Mouse (Mus musculus) right cerebral cortex, postnatal 14 days (tissue): Measurements from ENCODE around the gene Nfe2l2.
"Not testable (repeated sequence)": the region's sequence is repeated elsewhere in the genome, so short reads cannot be mapped to it uniquely, and the experiment has no call there.

Source experiments
- DNase-seq: peaks from one replicate; pipeline ENCODE4 v3.0.0; 2022

Gene Nfe2l2

DNA sequence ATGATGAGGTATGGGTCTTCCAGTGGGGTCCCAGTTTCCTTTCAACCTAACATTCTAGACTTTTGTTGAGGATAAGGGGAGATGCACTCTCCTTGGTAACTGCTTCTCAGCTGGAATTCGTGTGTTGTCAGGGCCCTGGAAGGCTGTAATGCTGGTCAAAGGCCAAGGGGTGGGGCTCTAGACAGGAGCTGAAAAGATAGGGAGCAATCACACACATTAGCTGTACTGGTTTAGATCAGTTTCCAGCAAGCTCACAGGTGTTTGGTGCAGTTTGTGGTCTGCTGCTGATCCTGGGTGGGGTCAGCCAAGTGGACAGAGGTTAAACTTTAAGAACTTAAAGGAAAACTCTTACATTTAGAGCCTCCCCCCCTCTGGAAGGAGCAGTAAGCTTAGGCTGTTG, 3.0 kb upstream of the Nfe2l2 start:
- DNase-seq = no peak

DNA sequence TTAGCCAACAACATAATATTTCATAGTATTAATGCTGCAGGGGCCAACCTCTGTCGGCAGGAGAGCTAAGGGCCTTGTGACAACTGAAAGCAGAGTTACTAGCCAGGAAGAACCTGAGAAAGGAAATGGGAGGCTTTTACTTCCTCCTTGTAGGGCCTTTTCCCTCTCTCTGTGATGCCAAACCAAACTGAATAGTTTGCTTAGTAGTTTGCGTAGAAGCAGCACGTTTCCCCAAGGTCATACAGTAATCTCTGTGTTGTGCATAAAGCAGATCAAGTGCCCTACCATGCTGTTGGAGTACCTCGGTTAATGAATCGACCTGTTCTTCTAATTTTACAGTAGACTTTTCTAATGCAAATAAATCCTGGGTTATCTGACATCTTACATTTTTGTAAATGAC, 2.0 kb upstream of the Nfe2l2 start:
- no peak for DNase-seq

DNA sequence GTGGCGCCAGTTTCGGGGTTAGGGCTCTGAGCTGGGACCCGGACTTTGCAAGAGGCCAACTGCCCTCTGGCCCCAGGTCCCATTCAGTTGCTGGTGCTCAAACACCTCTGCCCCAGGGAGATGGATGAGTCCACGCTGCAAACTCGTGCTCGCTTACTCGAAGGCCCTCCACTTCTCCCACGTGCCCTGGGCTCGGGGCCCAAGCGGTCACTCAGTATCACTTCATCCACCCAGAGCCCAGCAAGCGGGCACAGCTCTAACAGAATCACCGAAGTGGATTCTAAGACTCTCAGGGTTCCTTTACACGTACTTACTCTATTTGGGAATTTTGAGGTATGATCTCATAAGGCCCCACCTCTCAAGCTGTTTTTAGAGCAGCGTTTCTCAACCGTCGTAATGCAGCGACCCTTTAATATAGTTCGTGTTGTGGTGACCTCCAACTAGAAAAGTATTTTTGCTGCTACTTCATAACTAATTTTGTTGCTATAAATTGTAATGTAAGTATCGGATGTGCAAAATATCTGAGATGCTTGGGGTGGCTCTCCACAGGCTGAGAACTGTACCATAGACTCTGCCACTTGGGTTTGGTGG, 816 bp upstream of the Nfe2l2 start:
- DNase-seq = peak; percentile 10

DNA sequence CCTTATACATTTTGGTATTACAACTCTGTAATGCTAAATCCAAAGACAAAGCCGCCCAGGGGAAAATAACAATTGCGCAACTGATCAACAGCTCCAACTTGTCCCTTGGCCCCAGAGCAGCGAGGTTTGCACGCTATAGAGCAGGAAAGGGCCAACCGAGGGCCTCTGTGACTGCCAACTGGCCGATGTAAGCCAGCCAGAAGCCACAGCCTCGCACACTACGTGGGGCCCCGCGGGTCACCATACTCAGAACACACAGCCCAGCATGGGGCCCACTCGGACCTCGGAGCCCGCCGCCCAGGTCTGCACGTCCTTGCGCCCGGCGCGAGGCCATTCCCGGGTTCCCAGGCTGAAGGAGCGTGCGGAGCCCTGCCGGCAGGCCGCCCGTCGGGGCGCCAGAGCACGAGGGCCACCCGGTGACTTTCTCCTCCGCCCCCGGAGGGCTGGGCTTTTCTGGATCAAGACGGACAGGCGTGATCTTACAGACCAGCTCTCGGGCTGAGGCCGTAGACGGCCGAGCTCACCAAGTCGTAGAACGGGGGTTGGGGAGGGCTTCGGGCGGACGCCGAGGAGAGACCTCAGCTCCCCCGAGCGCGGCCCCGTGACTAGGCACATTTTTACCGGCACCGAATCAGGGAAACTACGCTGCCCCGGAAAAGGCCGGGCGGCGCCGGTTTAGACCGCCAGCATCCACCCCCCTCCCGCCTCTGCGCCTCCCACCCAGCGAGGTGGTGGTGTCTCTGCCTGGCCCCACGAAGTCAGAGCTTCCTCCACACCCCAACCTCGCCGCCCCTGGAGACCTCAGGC, 863 bp downstream of the Nfe2l2 start:
- peak; percentile 72 for DNase-seq

DNA sequence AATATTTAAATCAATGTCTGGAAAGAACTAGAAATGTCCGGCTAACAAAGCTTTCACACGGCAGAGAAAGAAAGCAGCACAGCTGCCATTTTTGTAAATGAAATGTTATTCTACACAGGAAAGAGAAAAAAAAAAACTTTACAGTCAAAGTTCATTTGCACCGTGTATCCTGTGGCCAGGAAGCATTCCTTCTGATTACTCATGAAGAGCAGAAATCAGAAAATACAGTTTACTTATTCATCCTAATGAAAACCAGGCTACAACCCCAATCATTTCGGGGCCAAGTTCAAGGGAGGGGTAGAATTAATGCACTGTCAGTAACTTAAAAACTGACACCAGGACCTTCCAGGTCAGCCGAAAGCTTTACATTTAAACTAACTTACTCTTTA, 1.9 kb downstream of the Nfe2l2 start:
- no peak for DNase-seq

DNA sequence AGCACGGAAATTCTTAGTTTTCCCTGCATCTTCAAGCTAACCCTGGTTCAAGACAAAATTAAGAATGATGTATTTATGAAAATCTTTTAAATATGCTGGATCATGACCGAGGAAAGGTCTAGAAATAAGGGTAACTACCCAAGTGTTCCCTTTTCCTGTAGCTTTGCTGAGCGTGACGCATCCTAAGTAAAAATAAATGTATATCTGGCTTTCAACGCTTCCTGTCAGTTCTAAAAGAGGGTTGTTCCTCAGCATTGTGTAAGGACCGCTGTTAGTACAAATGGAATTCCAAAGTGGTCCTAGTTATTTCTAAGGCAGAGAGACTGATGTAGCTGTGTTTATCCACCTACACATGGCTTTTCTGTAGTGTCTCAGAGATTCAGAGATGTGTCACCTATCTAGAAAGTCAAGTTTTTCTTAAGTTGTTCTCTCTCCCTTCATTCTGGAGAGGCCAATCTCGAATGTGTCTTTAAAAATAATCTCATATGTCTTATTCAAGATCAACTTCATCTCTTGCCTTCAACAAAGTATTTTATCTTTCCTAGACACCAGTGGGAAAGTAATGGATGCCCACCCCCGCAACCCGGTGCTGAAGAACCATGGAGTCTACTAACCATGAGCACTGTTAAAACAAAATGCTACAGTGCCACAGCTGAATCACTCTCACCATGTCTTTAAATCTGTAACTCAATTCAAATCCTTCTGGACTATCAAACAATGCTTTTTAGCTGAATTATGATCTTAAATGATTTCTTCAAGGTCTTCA, 2.4 kb downstream of the Nfe2l2 start:
- no peak for DNase-seq

DNA sequence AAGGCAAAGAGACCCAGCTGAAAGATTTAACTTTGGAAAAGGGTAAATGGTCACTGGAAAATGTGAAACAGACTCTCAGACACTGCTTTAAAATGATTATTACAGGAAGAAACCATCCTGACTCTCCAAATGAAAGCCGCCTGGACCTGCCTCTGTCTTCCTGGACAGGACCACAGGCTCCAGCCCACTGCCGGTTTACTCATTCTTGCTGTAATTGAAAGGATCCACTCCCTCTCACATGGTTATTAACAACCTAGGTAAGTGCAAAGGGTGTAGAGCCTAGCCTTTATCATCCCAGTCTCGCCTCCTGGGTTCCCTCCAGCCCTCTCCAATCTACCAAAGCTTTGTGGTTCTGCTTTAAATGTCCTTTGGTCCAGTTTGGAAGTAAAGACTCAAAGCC, 3.2 kb downstream of the Nfe2l2 start:
- DNase-seq = no peak

DNA sequence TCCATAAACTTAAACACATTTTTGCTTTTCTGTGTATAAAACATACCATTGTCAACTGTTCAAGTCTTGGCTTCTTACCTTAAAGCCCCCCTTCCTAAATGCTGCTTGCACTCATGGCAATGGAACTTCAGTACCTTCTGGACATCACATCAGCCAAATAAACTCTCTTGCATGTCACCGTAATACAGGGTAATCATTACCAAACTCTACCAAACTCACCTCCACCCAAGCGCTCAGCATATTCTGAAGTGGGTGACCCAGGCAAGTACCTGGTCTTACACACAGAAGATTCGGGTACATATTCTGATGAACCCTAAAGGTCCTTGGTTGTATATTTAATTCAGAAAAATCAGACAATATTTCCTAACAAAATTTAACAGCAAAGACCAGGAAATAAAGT, 3.9 kb downstream of the Nfe2l2 start:
- DNase-seq = no peak

DNA sequence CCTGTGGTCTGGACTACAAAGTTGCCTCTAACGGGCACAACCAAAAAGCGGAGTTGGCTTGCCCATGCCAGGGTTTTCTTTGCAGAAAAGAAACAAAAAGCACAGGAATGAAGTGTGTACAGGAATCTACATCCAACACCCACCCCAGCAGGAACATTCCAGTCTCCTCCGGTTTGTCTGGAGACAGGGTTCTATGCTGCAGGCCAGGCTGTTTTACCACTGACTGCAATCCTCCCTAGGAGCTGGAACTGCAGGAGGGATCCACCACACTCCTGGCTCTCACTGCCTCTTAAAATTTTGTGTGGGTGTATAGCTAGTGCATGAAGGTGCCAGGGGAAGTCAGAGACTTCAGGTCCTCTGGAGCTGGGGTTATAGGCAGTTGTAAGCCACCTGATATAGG, 5.6 kb downstream of the Nfe2l2 start:
- no peak for DNase-seq

DNA sequence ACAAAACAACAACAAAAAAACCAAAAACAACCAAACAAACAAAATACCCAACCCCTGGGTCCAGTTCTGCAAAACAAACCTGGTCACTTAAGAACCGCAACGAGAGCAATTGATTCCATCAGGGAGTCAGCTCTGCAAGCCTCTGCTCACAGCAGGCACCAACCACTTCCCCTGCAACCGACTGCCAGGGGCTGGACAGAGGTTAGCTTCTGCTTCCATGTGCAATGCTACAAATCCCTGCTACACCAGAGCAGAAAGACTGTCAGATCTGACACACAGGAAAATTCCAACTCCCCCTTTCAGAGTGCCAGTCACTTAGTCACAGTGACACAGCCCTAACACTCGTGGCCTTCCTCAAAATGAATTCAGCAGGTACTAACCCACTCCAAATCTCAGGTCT, 6.4 kb downstream of the Nfe2l2 start:
- DNase-seq = no peak

DNA sequence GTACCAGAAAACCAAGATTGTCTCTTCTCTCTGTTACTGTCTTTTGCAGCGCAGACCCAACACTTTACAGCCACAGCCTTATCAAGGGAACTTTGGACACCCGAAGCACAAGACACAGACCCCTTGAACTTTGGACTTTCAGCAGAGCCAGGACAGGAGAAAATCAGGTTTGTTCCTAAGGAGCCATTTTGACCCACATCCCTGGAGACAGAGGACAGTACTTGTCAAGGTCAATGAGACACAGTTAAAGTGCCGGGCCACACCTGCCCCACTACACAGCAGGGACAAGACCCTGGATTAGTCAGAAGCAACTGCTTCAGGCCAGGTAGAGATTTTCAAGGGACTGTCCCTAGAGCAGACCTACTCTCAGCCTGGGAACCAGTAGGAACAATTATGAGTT, 7.2 kb downstream of the Nfe2l2 start:
- DNase-seq = no peak

DNA sequence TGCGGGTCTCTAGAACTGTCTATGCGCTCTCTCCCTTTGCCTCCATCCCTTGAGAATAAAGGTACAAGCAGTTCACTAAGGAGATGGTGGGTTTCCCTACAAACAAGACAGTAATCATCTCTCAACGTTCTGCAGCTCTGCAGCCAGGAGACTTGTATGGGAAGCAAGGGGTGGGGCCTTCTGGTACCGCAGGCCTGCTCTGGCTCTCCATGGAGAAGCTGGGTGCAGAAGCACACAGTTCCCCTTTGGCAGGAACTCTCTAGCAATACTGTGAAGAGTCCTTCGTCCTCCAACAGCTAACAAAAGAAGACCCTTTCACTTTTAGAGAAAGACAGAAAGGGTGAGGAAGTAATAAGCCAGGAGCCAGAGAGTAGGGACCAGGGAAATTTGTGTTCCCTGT, 8.1 kb downstream of the Nfe2l2 start:
- no peak for DNase-seq

DNA sequence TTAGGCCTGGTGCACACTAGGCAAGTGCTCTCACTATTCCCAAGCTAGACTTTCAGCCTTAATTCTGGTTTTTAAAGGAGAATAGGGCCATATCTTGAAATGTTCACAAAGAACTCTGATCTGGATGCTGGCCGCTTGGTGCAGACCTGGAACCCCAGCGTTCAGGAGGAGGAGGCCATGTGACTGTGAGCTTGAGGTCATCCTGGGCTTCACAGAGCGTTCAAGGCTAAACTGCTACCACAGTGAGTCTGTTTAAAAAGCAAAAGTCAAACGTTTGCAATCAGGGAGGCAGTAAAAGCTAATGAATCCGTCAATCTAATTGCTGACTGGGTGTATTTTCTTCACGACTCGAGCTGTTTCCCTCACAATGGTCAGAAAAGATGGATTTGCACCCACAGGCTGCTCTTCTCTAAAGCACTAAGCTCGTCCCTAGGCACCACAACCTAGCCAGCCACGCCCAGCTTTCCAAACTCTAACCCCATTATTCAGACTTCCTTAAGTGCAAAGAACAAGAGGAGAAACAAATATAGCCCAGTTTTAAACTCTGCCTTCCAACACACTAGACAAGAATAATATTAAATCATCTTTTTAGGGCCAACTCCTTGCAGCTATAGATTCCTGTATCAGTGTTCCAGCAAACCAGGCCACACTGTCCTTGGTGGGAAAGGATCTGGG, 8.6 kb downstream of the Nfe2l2 start:
- no peak for DNase-seq

DNA sequence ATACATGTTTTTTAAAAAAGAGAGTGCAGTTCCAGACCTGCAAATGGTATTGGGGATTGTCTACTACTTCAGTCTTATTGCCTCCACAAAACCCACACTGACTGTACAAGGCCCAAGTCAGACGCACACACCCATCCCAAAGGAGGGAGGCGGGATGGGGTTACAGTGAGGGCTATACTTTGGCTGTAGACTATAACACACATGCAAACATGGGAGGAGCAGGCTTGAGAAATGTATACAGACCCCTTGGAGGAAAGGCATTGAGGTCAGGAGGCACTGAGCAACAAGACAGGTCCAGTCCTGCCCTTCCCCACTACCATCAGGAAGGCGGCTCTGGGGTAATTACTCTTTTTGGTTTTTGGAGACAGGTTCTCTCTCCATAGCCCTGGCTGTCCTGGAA, 9.5 kb downstream of the Nfe2l2 start:
- not testable (repeated sequence) for DNase-seq

DNA sequence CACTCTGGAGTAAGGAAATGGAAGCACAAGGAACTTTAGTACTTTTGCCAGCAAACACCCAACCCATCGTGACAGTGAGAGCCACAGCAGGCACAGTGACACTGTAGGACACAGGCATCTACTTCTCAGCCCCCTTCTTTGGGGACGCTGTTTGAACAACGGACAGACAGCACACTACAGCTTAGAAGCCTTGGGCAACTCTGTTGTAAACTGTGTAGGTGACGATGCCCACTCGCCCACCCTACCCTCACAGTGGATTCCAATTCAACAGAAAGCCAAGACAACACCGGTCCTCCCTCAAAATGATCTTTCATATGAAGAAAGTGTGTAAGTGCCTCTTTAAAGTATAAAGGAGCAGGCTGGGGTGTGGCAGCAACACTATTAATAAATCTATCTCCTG, 12.1 kb downstream of the Nfe2l2 start:
- no peak for DNase-seq

DNA sequence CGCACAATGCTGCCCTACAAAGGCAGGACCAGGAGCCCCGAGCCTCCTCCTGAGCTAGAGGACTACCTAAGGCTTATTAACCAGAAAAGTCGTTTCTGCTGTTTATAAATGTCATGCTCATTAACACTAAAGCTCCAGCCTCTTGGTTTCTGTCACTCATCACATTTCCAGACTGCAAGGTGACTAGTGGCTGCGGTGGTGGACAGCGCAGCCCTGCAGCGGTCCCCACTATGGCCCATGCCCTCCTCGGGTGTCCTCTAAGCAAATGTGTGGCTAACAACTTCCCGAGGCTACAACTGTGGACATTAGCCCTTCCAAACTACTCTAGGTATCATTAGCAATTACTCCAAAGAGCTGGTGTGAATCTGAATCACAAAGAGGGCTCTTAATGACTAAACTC, 13.1 kb downstream of the Nfe2l2 start:
- DNase-seq = no peak

DNA sequence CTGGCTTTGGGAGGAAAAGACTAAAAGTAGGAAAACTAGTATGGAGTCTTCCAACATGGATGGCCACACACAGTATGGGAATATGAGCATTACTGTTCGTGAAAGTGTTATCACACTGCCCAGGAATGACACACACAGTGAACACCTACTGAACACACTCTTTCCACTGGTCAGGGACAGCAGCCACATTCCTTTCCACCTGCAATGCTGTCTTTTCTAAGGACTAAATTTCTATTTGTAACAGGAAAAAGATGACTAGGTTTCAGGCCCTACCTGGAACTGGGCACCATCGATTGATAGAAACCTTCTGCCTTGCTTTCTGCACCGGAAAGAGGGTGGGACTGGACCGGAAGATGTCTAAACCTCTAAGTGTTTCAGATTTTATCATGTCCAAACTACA, 13.8 kb downstream of the Nfe2l2 start:
- DNase-seq = no peak

DNA sequence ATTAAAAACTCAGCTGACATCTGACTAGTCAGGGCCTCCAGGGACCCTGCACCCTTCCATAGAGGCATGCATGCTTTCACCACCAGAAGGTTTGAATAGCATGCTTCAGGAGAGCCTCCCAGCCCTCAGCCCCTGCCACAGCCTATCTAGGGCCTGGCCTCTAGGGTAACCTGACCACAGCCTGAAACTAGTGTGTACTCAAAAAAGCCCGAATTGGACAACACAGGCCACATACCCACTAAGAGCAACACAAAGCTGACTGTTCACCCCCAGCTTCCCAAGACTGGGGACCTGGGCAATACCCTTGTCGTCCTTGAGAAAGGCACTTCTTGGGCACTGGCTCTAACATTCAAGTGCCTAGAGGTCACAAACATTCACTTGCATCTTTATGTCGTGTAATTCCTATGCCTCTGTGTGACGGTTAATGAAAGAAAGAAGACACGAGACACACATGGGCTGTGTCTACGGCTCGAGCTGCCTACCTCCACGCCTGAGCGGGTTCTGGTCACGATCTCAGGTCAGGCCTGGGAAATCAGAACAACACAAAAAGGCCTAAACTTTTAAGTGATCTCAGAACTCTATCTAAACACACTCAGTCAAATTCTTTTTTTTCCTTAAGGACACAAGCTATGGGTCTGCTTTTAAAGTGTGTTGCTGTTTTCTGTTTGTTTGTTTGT, 14.8 kb downstream of the Nfe2l2 start:
- DNase-seq = no peak

DNA sequence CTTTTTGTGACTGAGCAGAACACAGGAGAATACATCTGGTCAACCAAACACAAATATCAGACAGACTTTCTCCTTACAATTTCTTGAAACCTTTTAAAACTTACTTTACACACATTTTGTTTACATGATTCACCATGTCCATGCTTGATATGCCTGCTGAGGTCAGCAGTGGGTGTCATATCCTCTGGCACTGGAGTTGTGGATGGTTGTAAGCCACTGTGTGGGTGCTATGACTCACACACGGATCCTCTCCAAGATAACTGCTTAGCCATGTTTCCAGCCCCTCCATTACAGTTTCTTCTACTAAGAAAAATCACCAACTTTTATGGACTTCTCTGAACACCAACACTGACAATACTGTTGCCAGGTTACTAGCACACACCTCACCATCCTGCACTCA, 15.5 kb downstream of the Nfe2l2 start:
- no peak for DNase-seq

DNA sequence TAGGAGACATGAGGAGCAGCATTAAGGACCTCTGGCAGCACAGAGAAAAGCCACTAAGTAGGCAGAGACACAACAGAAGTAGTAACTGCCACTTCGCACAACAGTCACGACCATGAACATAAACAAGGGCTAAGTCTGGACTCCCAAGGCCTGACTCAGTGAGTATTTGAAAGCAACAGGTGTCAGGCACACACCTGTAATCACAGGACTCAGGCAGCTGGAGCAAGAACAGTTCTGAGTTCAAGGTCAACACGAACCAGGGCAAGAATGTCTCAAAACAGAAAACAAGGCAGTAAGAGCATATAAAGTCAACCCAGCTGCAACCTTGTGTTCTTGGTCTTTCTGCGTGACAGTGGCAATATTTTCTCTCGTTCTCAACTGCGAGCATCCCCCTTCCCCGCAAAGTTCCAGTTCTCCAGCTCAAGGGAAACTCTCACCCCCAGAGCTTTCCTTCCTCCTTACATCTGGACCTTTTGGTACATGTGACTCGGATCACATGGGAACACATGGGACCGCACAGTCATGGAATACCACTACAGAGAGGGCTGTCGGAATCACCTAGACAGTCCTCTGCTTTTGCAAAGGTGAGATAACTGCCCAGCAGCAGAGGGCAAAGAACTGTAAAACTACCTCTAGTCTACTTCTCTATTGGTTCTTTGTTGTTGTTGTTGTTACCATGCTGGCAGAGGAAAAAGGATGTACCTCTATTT, 17.2 kb downstream of the Nfe2l2 start:
- DNase-seq = no peak

DNA sequence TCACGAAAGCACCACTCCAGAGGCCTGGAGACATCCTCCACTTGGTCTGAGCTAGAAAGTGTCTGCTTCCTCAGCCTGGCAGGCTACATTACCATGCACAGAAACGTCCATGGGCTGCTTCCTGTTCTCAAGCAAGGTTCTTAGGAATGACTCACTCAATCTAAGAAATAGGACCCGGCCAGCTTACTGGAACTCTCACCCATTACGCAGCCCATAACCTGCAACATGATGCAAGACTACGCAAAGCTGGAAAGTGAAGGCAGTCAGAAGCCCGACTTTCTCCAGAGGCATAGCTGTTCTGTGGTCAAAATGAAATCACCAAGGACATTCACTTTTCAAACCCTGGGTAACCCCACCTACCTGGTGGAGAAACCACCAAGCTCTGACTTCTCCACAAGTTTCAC, 19.0 kb downstream of the Nfe2l2 start:
- DNase-seq = no peak

DNA sequence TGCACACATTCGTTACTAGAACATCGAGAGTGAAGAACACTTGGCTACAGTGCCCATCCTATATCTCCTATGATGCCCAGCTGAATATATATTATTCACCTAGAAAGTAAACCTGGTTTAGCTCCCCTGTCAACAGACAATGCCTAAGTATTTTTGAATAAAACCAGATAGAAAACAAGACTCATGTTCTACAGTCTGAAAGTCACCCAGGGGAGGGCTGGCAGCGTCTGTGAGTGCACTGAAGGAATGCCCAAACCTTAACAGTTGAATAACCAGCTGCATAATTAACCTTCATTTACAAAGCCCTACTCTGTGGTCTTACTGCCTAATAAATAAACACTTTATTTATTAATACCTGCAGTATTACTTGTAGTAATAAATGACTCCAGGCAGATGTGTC, 19.9 kb downstream of the Nfe2l2 start:
- no peak for DNase-seq
